Mouse (Mus musculus) midbrain, embryonic 13.5 days (tissue): ENCODE data around the gene Tmem150b. TPM values are rescaled to one million over a fixed set of nuclear protein-coding genes. Genes with fewer than 3 reads are reported as not detected.

Experiments used
- ATAC-seq: fragments of 200-750 bp; cut with Nextera tagmentation; 2 replicates; pipeline ENCODE4 v1.8.0; 2017; ENCODE audit warnings: mild to moderate bottlenecking, moderate TSS enrichment, moderate library complexity
- H3K27ac ChIP-seq: fragments of 300-500 bp; sonication (generic); 2 replicates; pipeline ENCODE4 v1.5.1; 2015; ENCODE audit warnings: inconsistent platforms, mild to moderate bottlenecking, moderate library complexity
- H3K27me3 ChIP-seq: fragments of 300-500 bp; sonication (generic); 2 replicates; pipeline ENCODE4 v1.6.1; 2015; ENCODE audit warnings: mild to moderate bottlenecking, inconsistent platforms
- H3K36me3 ChIP-seq: fragments of 300-500 bp; sonication (generic); 2 replicates; pipeline ENCODE4 v1.6.1; 2015; ENCODE audit warnings: mild to moderate bottlenecking, inconsistent platforms
- H3K4me1 ChIP-seq: fragments of 300-500 bp; sonication (generic); replicated peaks from 2 replicates; pipeline ENCODE4 v1.6.1; 2015; ENCODE audit warnings: inconsistent platforms
- H3K4me2 ChIP-seq: fragments of 300-500 bp; sonication (generic); replicated peaks from 2 replicates; pipeline ENCODE4 v1.6.1; 2015; ENCODE audit warnings: moderate library complexity, mild to moderate bottlenecking, inconsistent platforms
- H3K4me3 ChIP-seq: fragments of 300-500 bp; sonication (generic); replicated peaks from 2 replicates; pipeline ENCODE4 v1.5.1; 2015; ENCODE audit warnings: mild to moderate bottlenecking, inconsistent platforms
- H3K9ac ChIP-seq: fragments of 300-500 bp; sonication (generic); replicated peaks from 2 replicates; pipeline ENCODE4 v1.6.1; 2015; ENCODE audit warnings: mild to moderate bottlenecking, inconsistent platforms
- H3K9me3 ChIP-seq: fragments of 300-500 bp; sonication (generic); 2 replicates; pipeline ENCODE4 v1.6.1; 2016; ENCODE audit warnings: mild to moderate bottlenecking, inconsistent platforms
- WGBS: fragments of 180-500 bp; shearing (Covaris S2); methylation state at CpG from one replicate; pipeline ENCODE4 v1.1.7; 2015; 5-methylcytosine and 5-hydroxymethylcytosine counted together
- polyA plus RNA-seq: library from polyadenylated mRNA; unstranded; fragments of >200 nt; fragmentation: Nextera tagmentation; extraction: Ambion mirVana; gene quantifications from 2 replicates; pipeline ENCODE4 v1.2.1, GENCODE M21; 2015

Gene Tmem150b
- polyA plus RNA-seq, 1 experiment from 2014 or later, result 0.22 TPM

GRCm38 (mm10) chr7:4657521-4658127, 67.4 kb downstream of the Tmem150b start:
- Histone ChIP-seq H3K36me3 (peaks cover 13% of the 10 kb centered on the region), H3K4me3 (peak overlapping the region; percentile 63), H3K27me3 (no peaks in the 10 kb centered on the region), H3K9me3 (no peaks in the 10 kb centered on the region), H3K4me1 (peaks cover 59% of the 10 kb centered on the region), H3K9ac (peak overlapping the region; percentile 86), H3K4me2 (peak overlapping the region; percentile 98), H3K27ac (peak overlapping the region; percentile 95; the same call in 1 of the 2 replicates)
- no peak for ATAC-seq
- WGBS, result 66% methylated on average over 9 of the region's 9 CpGs

Other genes with a start within 250 kb of the Tmem150b start
- 34.9 and 51.9 TPM in 2 replicates for gene Ppp1r12c, start 223.6 kb downstream of the Tmem150b start, polyA plus RNA-seq
- 5.4 and 6.3 TPM in 2 replicates for gene Tnnt1, start 208.9 kb downstream of the Tmem150b start, polyA plus RNA-seq
- gene Tnni3, start 201.0 kb downstream of the Tmem150b start, polyA plus RNA-seq, result 1.4 and 2.3 TPM in 2 replicates
- 1.5 and 2.3 TPM in 2 replicates for gene Dnaaf3, start 192.8 kb downstream of the Tmem150b start, polyA plus RNA-seq
- gene Syt5, start 177.7 kb downstream of the Tmem150b start, polyA plus RNA-seq, result 92.2 and 97.8 TPM in 2 replicates
- gene Ptprh, start 121.2 kb downstream of the Tmem150b start, polyA plus RNA-seq, result 0.35 and 0.67 TPM in 2 replicates
- gene Tmem86b, start 93.8 kb downstream of the Tmem150b start, polyA plus RNA-seq, result 3.8 and 3.9 TPM in 2 replicates
- 9.2 and 11.4 TPM in 2 replicates for gene Ppp6r1, start 66.2 kb downstream of the Tmem150b start, polyA plus RNA-seq
- gene Hspbp1, start 40.2 kb downstream of the Tmem150b start, polyA plus RNA-seq, result 122 and 123 TPM in 2 replicates
- 6.8 and 7.6 TPM in 2 replicates for gene Brsk1, start 34.6 kb downstream of the Tmem150b start, polyA plus RNA-seq
- gene Kmt5c, start 14.9 kb upstream of the Tmem150b start, polyA plus RNA-seq, result 90.0 and 92.5 TPM in 2 replicates
- 19.7 and 22.9 TPM in 2 replicates for gene Cox6b2, start 27.8 kb upstream of the Tmem150b start, polyA plus RNA-seq
- not detected in 2 replicates for gene Fam71e2, start 46.1 kb upstream of the Tmem150b start, polyA plus RNA-seq
- gene Il11, start 57.6 kb upstream of the Tmem150b start, polyA plus RNA-seq, result 0.48 and 1.1 TPM in 2 replicates
- gene Tmem190, start 57.7 kb upstream of the Tmem150b start, polyA plus RNA-seq, result 0.45 TPM in 1 of 2 replicates, not detected in the other
- 2.5 and 3.0 TPM in 2 replicates for gene Tmem238, start 64.4 kb upstream of the Tmem150b start, polyA plus RNA-seq
- 224 and 265 TPM in 2 replicates for gene Rpl28, start 67.6 kb upstream of the Tmem150b start, polyA plus RNA-seq
- gene Ube2s, start 87.3 kb upstream of the Tmem150b start, polyA plus RNA-seq, result 281 and 301 TPM in 2 replicates
- 8.8 and 9.7 TPM in 2 replicates for gene Shisa7, start 119.4 kb upstream of the Tmem150b start, polyA plus RNA-seq
- gene Isoc2b, start 145.0 kb upstream of the Tmem150b start, polyA plus RNA-seq, result 3.3 and 5.3 TPM in 2 replicates
- 0.43 and 0.65 TPM in 2 replicates for gene Isoc2a, start 151.9 kb upstream of the Tmem150b start, polyA plus RNA-seq
- 0.31 and 0.32 TPM in 2 replicates for gene Gm36210, start 181.3 kb upstream of the Tmem150b start, polyA plus RNA-seq
- gene Zfp628, start 190.0 kb upstream of the Tmem150b start, polyA plus RNA-seq, result 4.3 and 4.4 TPM in 2 replicates
- gene Nat14, start 196.8 kb upstream of the Tmem150b start, polyA plus RNA-seq, result 29.5 and 31.1 TPM in 2 replicates
- gene Ssc5d, start 200.5 kb upstream of the Tmem150b start, polyA plus RNA-seq, result 0.88 and 0.98 TPM in 2 replicates
- gene Sbk2, start 239.2 kb upstream of the Tmem150b start, polyA plus RNA-seq, result 0.12 and 0.13 TPM in 2 replicates
- 0.10 and 0.13 TPM in 2 replicates for gene Sbk3, start 245.9 kb upstream of the Tmem150b start, polyA plus RNA-seq